Mouse (Mus musculus) heart, postnatal 0 days (tissue): ENCODE data around the gene Mrpl55. TPM values are rescaled to one million over a fixed set of nuclear protein-coding genes. Genes with fewer than 3 reads are reported as not detected.
"Not testable (repeated sequence)": the region's sequence is repeated elsewhere in the genome, so short reads cannot be mapped to it uniquely, and the experiment has no call there.

Experiments used
- ATAC-seq: fragments of 200-750 bp; cut with Nextera tagmentation; 2 replicates; pipeline ENCODE4 v1.8.0; 2017; ENCODE audit warnings: low read depth, moderate number of reproducible peaks, moderate library complexity; ENCODE audit not compliant: insufficient read depth
- DNase-seq: peaks from one replicate; pipeline ENCODE4 v3.0.0-alpha.2; 2016; ENCODE audit warnings: low spot score
- H3K27ac ChIP-seq: fragments of 300-500 bp; sonication (generic); 2 replicates; pipeline ENCODE4 v1.5.1; 2014; ENCODE audit warnings: low read depth, mild to moderate bottlenecking
- H3K27me3 ChIP-seq: fragments of 300-500 bp; sonication (generic); 2 replicates; pipeline ENCODE4 v1.6.1; 2014; ENCODE audit warnings: low read length, mixed read lengths; ENCODE audit not compliant: control insufficient read depth, insufficient read depth
- H3K36me3 ChIP-seq: fragments of 300-500 bp; sonication (generic); replicated peaks from 2 replicates; pipeline ENCODE4 v1.6.1; 2014; ENCODE audit warnings: low read length, mixed read lengths; ENCODE audit not compliant: control insufficient read depth, insufficient read depth
- H3K4me1 ChIP-seq: fragments of 300-500 bp; sonication (generic); 2 replicates; pipeline ENCODE4 v1.6.1; 2014; ENCODE audit warnings: antibody characterized with exemption; ENCODE audit not compliant: control insufficient read depth, insufficient read depth
- H3K4me2 ChIP-seq: fragments of 300-500 bp; sonication (generic); 2 replicates; pipeline ENCODE4 v1.6.1; 2014; ENCODE audit warnings: low read depth, mild to moderate bottlenecking, low read length, moderate library complexity
- H3K4me3 ChIP-seq: fragments of 300-500 bp; sonication (generic); 2 replicates; pipeline ENCODE4 v1.5.1; 2014; ENCODE audit warnings: low read depth, low read length
- H3K9ac ChIP-seq: fragments of 300-500 bp; sonication (generic); replicated peaks from 2 replicates; pipeline ENCODE4 v1.6.1; 2014; ENCODE audit warnings: low read depth, low read length, mixed read lengths
- H3K9me3 ChIP-seq: fragments of 300-500 bp; sonication (generic); replicated peaks from 2 replicates; pipeline ENCODE4 v1.6.1; 2016; ENCODE audit warnings: low read length; ENCODE audit not compliant: control insufficient read depth
- CTCF ChIP-seq: IDR thresholded peaks from 2 replicates; pipeline ENCODE4 v1.5.1; 2016; ENCODE audit warnings: antibody characterized with exemption, control low read depth, low read depth
- EP300 ChIP-seq: IDR thresholded peaks from 2 replicates; pipeline ENCODE4 v1.6.1; 2016; ENCODE audit warnings: antibody characterized with exemption, low read depth
- WGBS: fragments of 180-500 bp; shearing (Covaris S2); extraction: QIAGEN DNeasy Blood & Tissue Kit; methylation state at CpG from one replicate; pipeline ENCODE4 v1.1.7; 2014; 5-methylcytosine and 5-hydroxymethylcytosine counted together
- polyA plus RNA-seq: library from polyadenylated mRNA; unstranded; fragments of >200 nt; fragmentation: Nextera tagmentation; extraction: Ambion mirVana; gene quantifications from 2 replicates; pipeline ENCODE4 v1.2.1, GENCODE M21; 2015
- total RNA-seq: library from RNA; depleted of rRNA; stranded (reverse); fragments of >200 nt; gene quantifications from 2 replicates; pipeline ENCODE4 v1.2.3, GENCODE M21; 2014; ENCODE audit warnings: low replicate concordance

The Mrpl55 gene
- total and polyA plus RNA-seq, 2 experiments from 2014 or later: 187 to 196 TPM

GRCm38 (mm10) chr11:59209580-59209979, 7.3 kb downstream of the Mrpl55 start:
- Histone ChIP-seq H3K9ac (no peak overlapping the region), H3K36me3 (peaks cover 51% of the 10 kb centered on the region), H3K27me3 (no peaks in the 10 kb centered on the region), H3K4me3 (no peak overlapping the region), H3K4me1 (0 out of 2 replicates have a peak, but pooled peaks cover under 1% of the 10 kb centered on the region), H3K27ac (peak overlapping the region; percentile 95; the same call in 1 of the 2 replicates), H3K9me3 (no peaks in the 10 kb centered on the region), H3K4me2 (no peak overlapping the region)
- DNase-seq: no peak
- no peak for ATAC-seq
- WGBS: 65% methylated on average over 5 of the region's 5 CpGs
- TF ChIP-seq CTCF (no peak), EP300 (no peak)

GRCm38 (mm10) chr11:59210020-59210419, 7.7 kb downstream of the Mrpl55 start:
- H3K4me1 ChIP-seq: 0 out of 2 replicates have a peak, but pooled peaks cover 4% of the 10 kb centered on the region
- H3K4me3 ChIP-seq: no peak overlapping the region
- no peak overlapping the region for H3K27ac ChIP-seq
- 73% methylated on average over 4 of the region's 4 CpGs for WGBS
- no peak overlapping the region for H3K4me2 ChIP-seq
- no peak overlapping the region for H3K9ac ChIP-seq
- TF ChIP-seq EP300 (no peak), CTCF (no peak)
- peaks cover 54% of the 10 kb centered on the region for H3K36me3 ChIP-seq
- H3K27me3 ChIP-seq: no peaks in the 10 kb centered on the region
- DNase-seq (no peak), ATAC-seq (no peak)
- no peaks in the 10 kb centered on the region for H3K9me3 ChIP-seq

DNA sequence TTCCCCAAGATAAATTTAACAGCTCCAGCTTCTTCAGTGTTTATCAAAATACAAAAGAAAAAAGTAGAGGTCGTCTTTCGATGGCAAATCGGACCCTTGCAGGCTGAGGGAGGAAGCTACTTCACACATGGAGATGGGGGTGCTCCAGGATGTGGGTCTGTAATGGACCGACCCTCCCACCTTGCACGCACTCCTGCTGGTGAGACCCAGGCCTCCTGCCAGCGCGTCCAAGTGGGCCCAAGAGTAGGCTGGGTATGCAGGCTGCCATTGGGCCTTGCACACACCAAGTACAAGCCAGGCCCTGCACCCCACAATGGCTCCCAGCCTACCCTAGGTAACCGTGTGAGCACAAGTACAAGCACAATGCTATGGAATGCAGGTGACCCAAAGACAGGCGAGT, 9.3 kb downstream of the Mrpl55 start:
- WGBS: 82% methylated on average over 9 of the region's 9 CpGs
- H3K36me3 ChIP-seq: peaks cover 40% of the 10 kb centered on the region
- H3K27ac ChIP-seq, H3K4me1 ChIP-seq, H3K27me3 ChIP-seq, ATAC-seq, DNase-seq, H3K9me3 ChIP-seq, H3K4me3 ChIP-seq, H3K9ac ChIP-seq, H3K4me2 ChIP-seq: not testable (repeated sequence)

- not testable (repeated sequence) for ATAC-seq, H3K4me2 ChIP-seq, H3K4me3 ChIP-seq, H3K27ac ChIP-seq, H3K9ac ChIP-seq, DNase-seq, H3K27me3 ChIP-seq, H3K9me3 ChIP-seq
- Histone ChIP-seq H3K36me3 (peaks cover 35% of the 10 kb centered on the region), H3K4me1 (peaks cover 15% of the 10 kb centered on the region; the same call in 1 of the 2 replicates)
- WGBS: 67% methylated on average over 12 of the region's 12 CpGs
Observed at GRCm38 (mm10) chr11:59212320-59212719, 10.0 kb downstream of the Mrpl55 start.

- no peak overlapping the region for H3K9ac ChIP-seq
- TF ChIP-seq EP300 (no peak), CTCF (no peak)
- WGBS: 82% methylated on average over 12 of the region's 12 CpGs
- peaks cover 35% of the 10 kb centered on the region for H3K36me3 ChIP-seq
- DNase-seq (no peak), ATAC-seq (no peak)
- H3K27ac ChIP-seq: no peak overlapping the region
- no peak overlapping the region for H3K4me2 ChIP-seq
- H3K27me3 ChIP-seq: no peaks in the 10 kb centered on the region
- no peaks in the 10 kb centered on the region for H3K9me3 ChIP-seq
- peaks cover 20% of the 10 kb centered on the region for H3K4me1 ChIP-seq
- H3K4me3 ChIP-seq: no peak overlapping the region
Observed at GRCm38 (mm10) chr11:59212892-59213494, 10.7 kb downstream of the Mrpl55 start.

- no peak for TF ChIP-seq CTCF
- Histone ChIP-seq H3K27me3 (no peaks in the 10 kb centered on the region), H3K4me2 (no peak overlapping the region), H3K36me3 (peaks cover 21% of the 10 kb centered on the region), H3K9me3 (no peaks in the 10 kb centered on the region), H3K9ac (no peak overlapping the region), H3K4me1 (peaks cover 47% of the 10 kb centered on the region), H3K27ac (no peak overlapping the region; the same call in 1 of the 2 replicates), H3K4me3 (no peak overlapping the region)
- no peak for DNase-seq
- no peak for ATAC-seq
- WGBS: 42% methylated on average over 3 of the region's 3 CpGs
Observed at GRCm38 (mm10) chr11:59216955-59217354, 14.7 kb downstream of the Mrpl55 start.
